Mouse (Mus musculus) cortical plate, adult 2 months (tissue): ENCODE measurements around the gene Ank3.

Experiments
- CTCF ChIP-seq: fragments of 200-500 bp; IDR thresholded peaks from 2 replicates; pipeline ENCODE4 v1.5.1; 2011; ENCODE audit warnings: mild to moderate bottlenecking, control low read depth, low read length; ENCODE audit not compliant: insufficient read depth; ENCODE audit errors: extremely low read depth
- POLR2A ChIP-seq: fragments of 200-500 bp; IDR thresholded peaks from 2 replicates; pipeline ENCODE4 v1.6.1; 2011; ENCODE audit warnings: mild to moderate bottlenecking, low read length, control low read depth; ENCODE audit not compliant: insufficient read depth; ENCODE audit errors: extremely low read depth

- TF ChIP-seq POLR2A: no peak
- TF ChIP-seq CTCF: no peak
Measured at GRCm38 (mm10) chr10:69777065-69777645, 378.6 kb downstream of the Ank3 start.
